Mouse (Mus musculus) limb, embryonic 13.5 days (tissue): ENCODE data around the gene Cntrl. TPM values are rescaled to one million over a fixed set of nuclear protein-coding genes. Genes with fewer than 3 reads are reported as not detected.
A peak's percentile ranks its signal among the peaks of the same experiment; 100 is the strongest.

Experiments
- ATAC-seq: fragments of 200-750 bp; cut with Nextera tagmentation; 2 replicates; pipeline ENCODE4 v1.8.0; 2017; ENCODE audit warnings: low read depth, moderate number of reproducible peaks, moderate TSS enrichment; ENCODE audit not compliant: low FRiP score
- H3K27ac ChIP-seq: fragments of 300-500 bp; sonication (generic); 2 replicates; pipeline ENCODE4 v1.5.1; 2015; ENCODE audit warnings: inconsistent platforms, mild to moderate bottlenecking, moderate library complexity
- H3K27me3 ChIP-seq: fragments of 300-500 bp; sonication (generic); 2 replicates; pipeline ENCODE4 v1.6.1; 2015; ENCODE audit warnings: mild to moderate bottlenecking, inconsistent platforms
- H3K36me3 ChIP-seq: fragments of 300-500 bp; sonication (generic); 2 replicates; pipeline ENCODE4 v1.6.1; 2015; ENCODE audit warnings: inconsistent platforms, mild to moderate bottlenecking, moderate library complexity
- H3K4me1 ChIP-seq: fragments of 300-500 bp; sonication (generic); 2 replicates; pipeline ENCODE4 v1.6.1; 2015; ENCODE audit warnings: inconsistent platforms
- H3K4me2 ChIP-seq: fragments of 300-500 bp; sonication (generic); replicated peaks from 2 replicates; pipeline ENCODE4 v1.6.1; 2015; ENCODE audit warnings: inconsistent platforms, mild to moderate bottlenecking, moderate library complexity
- H3K4me3 ChIP-seq: fragments of 300-500 bp; sonication (generic); 2 replicates; pipeline ENCODE4 v1.5.1; 2015; ENCODE audit warnings: moderate library complexity, mild to moderate bottlenecking, inconsistent platforms
- H3K9ac ChIP-seq: fragments of 300-500 bp; sonication (generic); 2 replicates; pipeline ENCODE4 v1.6.1; 2015; ENCODE audit warnings: mild to moderate bottlenecking, inconsistent platforms
- H3K9me3 ChIP-seq: fragments of 300-500 bp; sonication (generic); 2 replicates; pipeline ENCODE4 v1.6.1; 2016; ENCODE audit warnings: inconsistent platforms
- WGBS: fragments of 180-500 bp; shearing (Covaris S2); methylation state at CpG from one replicate; pipeline ENCODE4 v1.1.7; 2015; 5-methylcytosine and 5-hydroxymethylcytosine counted together
- polyA plus RNA-seq: library from polyadenylated mRNA; unstranded; fragments of >200 nt; fragmentation: Nextera tagmentation; extraction: Ambion mirVana; gene quantifications from 2 replicates; pipeline ENCODE4 v1.2.1, GENCODE M21; 2015

The Cntrl gene
- polyA plus RNA-seq = 27.2 and 27.3 TPM in 2 replicates

GRCm38 (mm10) chr2:35109141-35109923 is at the start of gene Cntrl:
Gene Cntrl, plus strand, starts transcription at chr2:35109492.
- peak within 1 kb of the TSS; percentile 73 for H3K9ac ChIP-seq
- peak within 1 kb of the TSS; percentile 77 for H3K4me3 ChIP-seq
- 0 out of 2 replicates have a peak, but pooled peaks cover 4% of the 10 kb centered on the region for H3K4me1 ChIP-seq
- peak within 1 kb of the TSS; percentile 76 for H3K27ac ChIP-seq
- no peaks in the 10 kb centered on the region for H3K9me3 ChIP-seq
- WGBS = under 1% methylated on average over 61 of the region's 62 CpGs
- ATAC-seq = peak; percentile 95
- no peaks in the 10 kb centered on the region for H3K27me3 ChIP-seq
- H3K4me2 ChIP-seq = peak within 1 kb of the TSS; percentile 74
- H3K36me3 ChIP-seq = no peaks in the 10 kb centered on the region

GRCm38 (mm10) chr2:35060256-35060655 is 49.0 kb upstream of the Cntrl start:
- Histone ChIP-seq H3K27me3 (no peaks in the 10 kb centered on the region), H3K9me3 (no peaks in the 10 kb centered on the region), H3K4me3 (no peak overlapping the region), H3K36me3 (no peaks in the 10 kb centered on the region), H3K4me1 (no peaks in the 10 kb centered on the region), H3K4me2 (no peak overlapping the region), H3K9ac (no peak overlapping the region), H3K27ac (no peak overlapping the region)
- ATAC-seq = no peak
- WGBS = 82% methylated on average over 5 of the region's 5 CpGs

- no peak overlapping the region for H3K4me2 ChIP-seq
- ATAC-seq = no peak
- H3K27me3 ChIP-seq = no peaks in the 10 kb centered on the region
Measured at GRCm38 (mm10) chr2:35060897-35061296, 48.4 kb upstream of the Cntrl start.

GRCm38 (mm10) chr2:35061338-35061737 is 48.0 kb upstream of the Cntrl start, which contains the start of gene Hc:
Gene Hc, minus strand, starts transcription at chr2:35061438.
- Histone ChIP-seq H3K36me3 (no peaks in the 10 kb centered on the region), H3K4me1 (no peaks in the 10 kb centered on the region), H3K9me3 (no peaks in the 10 kb centered on the region), H3K9ac (no peak within 1 kb of the TSS), H3K27ac (no peak within 1 kb of the TSS), H3K4me2 (no peak within 1 kb of the TSS), H3K27me3 (no peaks in the 10 kb centered on the region), H3K4me3 (no peak within 1 kb of the TSS)
- 73% methylated on average over 5 of the region's 5 CpGs for WGBS
- no peak for ATAC-seq

More at GRCm38 (mm10) chr2:35060897-35061296, 48.4 kb upstream of the Cntrl start:
- no peak overlapping the region for H3K9ac ChIP-seq
- no peak overlapping the region for H3K4me3 ChIP-seq
- 58% methylated on average over 6 of the region's 6 CpGs for WGBS
- no peaks in the 10 kb centered on the region for H3K4me1 ChIP-seq
- H3K27ac ChIP-seq = no peak overlapping the region
- no peaks in the 10 kb centered on the region for H3K9me3 ChIP-seq
- no peaks in the 10 kb centered on the region for H3K36me3 ChIP-seq

- no peak for ATAC-seq
- Histone ChIP-seq H3K36me3 (no peaks in the 10 kb centered on the region), H3K9ac (no peak overlapping the region), H3K4me1 (no peaks in the 10 kb centered on the region), H3K27me3 (no peaks in the 10 kb centered on the region), H3K9me3 (no peaks in the 10 kb centered on the region), H3K27ac (no peak overlapping the region), H3K4me2 (no peak overlapping the region), H3K4me3 (no peak overlapping the region)
- WGBS = 86% methylated on average over 6 of the region's 6 CpGs
Measured at GRCm38 (mm10) chr2:35063333-35064030, 45.8 kb upstream of the Cntrl start.

- H3K36me3 ChIP-seq = no peaks in the 10 kb centered on the region
- no peak overlapping the region for H3K9ac ChIP-seq
- no peak overlapping the region for H3K4me3 ChIP-seq
- 89% methylated on average over 13 of the region's 13 CpGs for WGBS
- no peaks in the 10 kb centered on the region for H3K9me3 ChIP-seq
- no peak for ATAC-seq
- H3K27ac ChIP-seq = no peak overlapping the region
- H3K4me2 ChIP-seq = no peak overlapping the region
- no peaks in the 10 kb centered on the region for H3K27me3 ChIP-seq
- H3K4me1 ChIP-seq = no peaks in the 10 kb centered on the region
Measured at GRCm38 (mm10) chr2:35066525-35067082, 42.7 kb upstream of the Cntrl start.

- no peak overlapping the region for H3K27ac ChIP-seq
- H3K36me3 ChIP-seq = no peaks in the 10 kb centered on the region
- 87% methylated on average over 11 of the region's 11 CpGs for WGBS
- no peaks in the 10 kb centered on the region for H3K9me3 ChIP-seq
- no peak overlapping the region for H3K9ac ChIP-seq
- ATAC-seq = no peak
- H3K27me3 ChIP-seq = no peaks in the 10 kb centered on the region
- H3K4me1 ChIP-seq = no peaks in the 10 kb centered on the region
- H3K4me2 ChIP-seq = no peak overlapping the region
- no peak overlapping the region for H3K4me3 ChIP-seq
Measured at GRCm38 (mm10) chr2:35067117-35067516, 42.2 kb upstream of the Cntrl start.

- WGBS = 96% methylated on average over 1 of the region's 1 CpGs
- ATAC-seq = no peak
Measured at GRCm38 (mm10) chr2:35069124-35069523, 40.2 kb upstream of the Cntrl start.

GRCm38 (mm10) chr2:35070275-35070674 is 39.0 kb upstream of the Cntrl start:
- Histone ChIP-seq H3K9me3 (no peaks in the 10 kb centered on the region), H3K4me3 (no peak overlapping the region), H3K27ac (no peak overlapping the region), H3K4me2 (no peak overlapping the region), H3K36me3 (no peaks in the 10 kb centered on the region), H3K9ac (no peak overlapping the region), H3K27me3 (no peaks in the 10 kb centered on the region), H3K4me1 (no peaks in the 10 kb centered on the region)
- ATAC-seq = no peak
- 70% methylated on average over 4 of the region's 4 CpGs for WGBS

More at GRCm38 (mm10) chr2:35069124-35069523, 40.2 kb upstream of the Cntrl start:
- Histone ChIP-seq H3K4me1 (no peaks in the 10 kb centered on the region), H3K4me3 (no peak overlapping the region), H3K27me3 (no peaks in the 10 kb centered on the region), H3K27ac (no peak overlapping the region), H3K4me2 (no peak overlapping the region), H3K9me3 (no peaks in the 10 kb centered on the region), H3K9ac (no peak overlapping the region), H3K36me3 (no peaks in the 10 kb centered on the region)

- no peak overlapping the region for H3K4me3 ChIP-seq
- 48% methylated on average over 2 of the region's 2 CpGs for WGBS
Measured at GRCm38 (mm10) chr2:35072547-35072946, 36.7 kb upstream of the Cntrl start.

GRCm38 (mm10) chr2:35074328-35074727 is 35.0 kb upstream of the Cntrl start:
- Histone ChIP-seq H3K36me3 (no peaks in the 10 kb centered on the region), H3K27me3 (no peaks in the 10 kb centered on the region), H3K4me3 (no peak overlapping the region), H3K4me2 (no peak overlapping the region), H3K9ac (no peak overlapping the region), H3K4me1 (no peaks in the 10 kb centered on the region), H3K27ac (no peak overlapping the region), H3K9me3 (no peaks in the 10 kb centered on the region)
- WGBS = 87% methylated on average over 3 of the region's 3 CpGs
- ATAC-seq = no peak

More at GRCm38 (mm10) chr2:35072547-35072946, 36.7 kb upstream of the Cntrl start:
- Histone ChIP-seq H3K4me2 (no peak overlapping the region), H3K36me3 (no peaks in the 10 kb centered on the region), H3K27ac (no peak overlapping the region), H3K9ac (no peak overlapping the region), H3K9me3 (no peaks in the 10 kb centered on the region), H3K27me3 (no peaks in the 10 kb centered on the region), H3K4me1 (no peaks in the 10 kb centered on the region)
- ATAC-seq = no peak

- Histone ChIP-seq H3K9ac (no peak overlapping the region), H3K27me3 (no peaks in the 10 kb centered on the region), H3K4me3 (no peak overlapping the region), H3K9me3 (no peaks in the 10 kb centered on the region), H3K36me3 (no peaks in the 10 kb centered on the region), H3K4me1 (no peaks in the 10 kb centered on the region), H3K4me2 (no peak overlapping the region), H3K27ac (no peak overlapping the region)
- WGBS = 65% methylated on average over 6 of the region's 6 CpGs
- no peak for ATAC-seq
Measured at GRCm38 (mm10) chr2:35079166-35079565, 30.1 kb upstream of the Cntrl start.
